Mouse (Mus musculus) liver, embryonic 16.5 days (tissue): ENCODE data around the gene Tti1. TPM values are rescaled to one million over a fixed set of nuclear protein-coding genes. Genes with fewer than 3 reads are reported as not detected.

Experiments
- ATAC-seq: fragments of 200-750 bp; cut with Nextera tagmentation; 2 replicates; pipeline ENCODE4 v1.8.0; 2017; ENCODE audit warnings: low read depth, mild to moderate bottlenecking, moderate number of reproducible peaks, moderate library complexity
- H3K27ac ChIP-seq: fragments of 300-500 bp; sonication (generic); 2 replicates; pipeline ENCODE4 v1.5.1; 2014; ENCODE audit warnings: mild to moderate bottlenecking, low read length
- H3K27me3 ChIP-seq: fragments of 300-500 bp; sonication (generic); 2 replicates; pipeline ENCODE4 v1.6.1; 2014; ENCODE audit warnings: low read depth, low read length, mixed read lengths; ENCODE audit not compliant: control insufficient read depth, insufficient read depth
- H3K36me3 ChIP-seq: fragments of 300-500 bp; sonication (generic); 2 replicates; pipeline ENCODE4 v1.6.1; 2014; ENCODE audit warnings: mild to moderate bottlenecking; ENCODE audit not compliant: control insufficient read depth, insufficient read depth
- H3K4me1 ChIP-seq: fragments of 300-500 bp; sonication (generic); 2 replicates; pipeline ENCODE4 v1.6.1; 2014; ENCODE audit warnings: low read depth, low read length, mixed read lengths; ENCODE audit not compliant: control insufficient read depth
- H3K4me2 ChIP-seq: fragments of 300-500 bp; sonication (generic); 2 replicates; pipeline ENCODE4 v1.6.1; 2014; ENCODE audit warnings: low read depth, low read length, mixed read lengths
- H3K4me3 ChIP-seq: fragments of 300-500 bp; sonication (generic); 2 replicates; pipeline ENCODE4 v1.5.1; 2014; ENCODE audit warnings: low read depth, mild to moderate bottlenecking, low read length
- H3K9ac ChIP-seq: fragments of 300-500 bp; sonication (generic); 2 replicates; pipeline ENCODE4 v1.6.1; 2014; ENCODE audit warnings: low read depth, low read length
- H3K9me3 ChIP-seq: fragments of 300-500 bp; sonication (generic); replicated peaks from 2 replicates; pipeline ENCODE4 v1.6.1; 2016; ENCODE audit warnings: low read length; ENCODE audit not compliant: control insufficient read depth
- WGBS: fragments of 180-500 bp; shearing (Covaris S2); extraction: QIAGEN DNeasy Blood & Tissue Kit; methylation state at CpG from one replicate; pipeline ENCODE4 v1.1.7; 2014; ENCODE audit not compliant: insufficient replicate concordance; 5-methylcytosine and 5-hydroxymethylcytosine counted together
- polyA plus RNA-seq: library from polyadenylated mRNA; unstranded; fragments of >200 nt; fragmentation: Nextera tagmentation; extraction: Ambion mirVana; gene quantifications from 2 replicates; pipeline ENCODE4 v1.2.1, GENCODE M21; 2015

Gene Tti1
- polyA plus RNA-seq, 1 experiment from 2014 or later = 13.1 TPM

DNA sequence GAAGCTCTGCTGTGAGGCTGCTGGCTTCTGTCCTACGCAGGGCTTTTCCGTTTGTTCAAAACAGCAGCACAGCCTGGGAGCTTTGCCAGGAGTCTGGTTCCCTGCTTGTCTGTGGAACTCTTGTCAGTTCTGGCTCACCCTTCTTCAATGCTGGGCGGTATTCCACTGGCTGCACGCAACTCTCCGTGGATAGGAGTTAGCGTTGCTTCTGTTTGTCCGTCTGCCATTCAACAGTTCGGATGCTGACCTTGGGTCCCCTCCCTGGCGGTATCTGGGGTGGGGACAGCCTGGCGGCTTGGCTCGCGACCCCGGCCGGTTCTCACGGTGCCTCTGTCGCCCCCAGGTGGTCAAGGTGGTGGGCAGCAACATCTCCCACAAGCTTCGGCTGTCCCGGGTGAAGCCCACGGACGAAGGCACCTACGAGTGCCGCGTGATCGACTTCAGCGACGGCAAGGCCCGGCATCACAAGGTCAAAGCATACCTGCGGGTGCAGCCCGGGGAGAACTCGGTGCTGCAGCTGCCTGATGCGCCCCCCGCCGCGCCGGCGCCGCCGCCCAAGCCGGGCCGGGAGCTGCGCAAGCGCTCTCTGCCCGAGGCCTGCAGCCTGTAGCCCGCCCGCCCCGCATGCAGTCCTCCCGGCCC lies 84.6 kb downstream of the Tti1 start:
- Histone ChIP-seq H3K27me3 (peaks cover 51% of the 10 kb centered on the region), H3K36me3 (no peaks in the 10 kb centered on the region), H3K27ac (no peak overlapping the region), H3K9ac (no peak overlapping the region), H3K9me3 (no peaks in the 10 kb centered on the region), H3K4me3 (peak overlapping the region; percentile 31), H3K4me2 (peak overlapping the region; percentile 54), H3K4me1 (no peaks in the 10 kb centered on the region)
- WGBS = 2% methylated on average over 47 of the region's 47 CpGs
- no peak for ATAC-seq

DNA sequence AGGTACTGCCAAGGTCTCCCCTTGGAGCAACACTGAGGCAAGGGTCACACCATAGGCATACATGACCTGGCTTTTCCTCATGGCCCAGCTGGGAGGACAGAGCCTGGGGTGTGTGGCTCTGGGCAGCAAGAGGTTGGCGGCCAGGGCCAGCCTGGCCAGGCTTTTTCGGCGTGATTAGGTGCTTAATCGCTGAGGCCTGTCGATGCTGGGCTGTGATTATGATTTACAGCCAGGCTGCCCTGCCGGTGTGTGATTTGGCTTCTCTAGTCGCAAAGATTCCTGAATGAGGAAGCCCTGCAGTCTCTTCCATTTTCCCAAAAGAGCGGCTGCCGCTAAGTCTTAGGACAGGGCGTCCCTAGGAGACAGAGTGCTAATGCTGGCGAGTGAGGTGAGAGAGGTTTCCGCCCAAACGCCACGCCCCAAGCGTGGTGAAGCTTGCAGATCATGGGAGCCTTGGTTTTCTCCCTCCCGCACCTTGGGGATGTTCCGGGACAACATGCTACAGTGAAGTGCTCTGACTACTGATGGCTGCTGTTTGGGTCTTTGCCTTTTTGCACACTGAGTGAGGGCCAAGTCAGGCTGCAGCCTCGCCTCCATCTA lies 87.5 kb downstream of the Tti1 start:
- peaks cover 2% of the 10 kb centered on the region for H3K4me1 ChIP-seq
- no peaks in the 10 kb centered on the region for H3K9me3 ChIP-seq
- H3K36me3 ChIP-seq = no peaks in the 10 kb centered on the region
- no peak overlapping the region for H3K9ac ChIP-seq
- no peak overlapping the region for H3K4me3 ChIP-seq
- H3K4me2 ChIP-seq = no peak overlapping the region
- WGBS = 6% methylated on average over 18 of the region's 18 CpGs
- no peak overlapping the region for H3K27ac ChIP-seq
- peaks cover 51% of the 10 kb centered on the region for H3K27me3 ChIP-seq
- no peak for ATAC-seq

- no peak for ATAC-seq
- peaks cover 21% of the 10 kb centered on the region for H3K27me3 ChIP-seq
- no peak overlapping the region for H3K9ac ChIP-seq
Observed at GRCm38 (mm10) chr2:157936676-157937075, 91.6 kb downstream of the Tti1 start.

GRCm38 (mm10) chr2:157935444-157936171 lies 92.6 kb downstream of the Tti1 start:
- no peak overlapping the region for H3K27ac ChIP-seq
- peaks cover 4% of the 10 kb centered on the region for H3K4me1 ChIP-seq
- no peak for ATAC-seq
- no peak overlapping the region for H3K4me2 ChIP-seq
- no peak overlapping the region for H3K9ac ChIP-seq
- H3K4me3 ChIP-seq = no peak overlapping the region
- no peaks in the 10 kb centered on the region for H3K36me3 ChIP-seq
- peaks cover 10% of the 10 kb centered on the region for H3K27me3 ChIP-seq
- WGBS = 33% methylated on average over 11 of the region's 11 CpGs
- H3K9me3 ChIP-seq = no peaks in the 10 kb centered on the region

More at GRCm38 (mm10) chr2:157936676-157937075, 91.6 kb downstream of the Tti1 start:
- H3K36me3 ChIP-seq = no peaks in the 10 kb centered on the region
- no peak overlapping the region for H3K27ac ChIP-seq
- WGBS = 62% methylated on average over 4 of the region's 4 CpGs
- peaks cover 4% of the 10 kb centered on the region for H3K4me1 ChIP-seq
- H3K9me3 ChIP-seq = no peaks in the 10 kb centered on the region
- no peak overlapping the region for H3K4me2 ChIP-seq
- no peak overlapping the region for H3K4me3 ChIP-seq

DNA sequence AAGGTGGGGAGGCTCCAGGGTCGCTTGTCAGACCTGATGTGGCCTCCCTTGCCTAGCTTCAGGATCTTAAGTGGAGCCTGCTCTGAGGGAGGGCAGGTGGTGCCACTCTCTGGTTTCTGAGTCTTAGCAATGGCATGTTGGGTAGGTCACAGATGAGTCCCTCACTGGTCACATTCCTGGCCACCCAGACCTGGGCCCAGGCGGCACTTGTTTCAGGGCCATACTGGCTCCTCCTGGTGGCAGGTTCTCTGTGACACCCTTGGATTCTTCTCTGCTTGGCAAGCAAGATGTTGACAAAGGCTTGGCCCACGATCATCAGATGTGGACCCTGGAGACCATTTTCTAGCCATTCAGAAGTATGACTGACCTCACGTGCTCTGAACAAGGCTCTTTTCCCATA lies 95.6 kb downstream of the Tti1 start:
- WGBS = 48% methylated on average over 4 of the region's 4 CpGs
- Histone ChIP-seq H3K36me3 (no peaks in the 10 kb centered on the region), H3K27ac (no peak overlapping the region), H3K4me2 (no peak overlapping the region), H3K9ac (no peak overlapping the region), H3K4me3 (no peak overlapping the region), H3K27me3 (no peaks in the 10 kb centered on the region), H3K9me3 (no peaks in the 10 kb centered on the region), H3K4me1 (peaks cover 4% of the 10 kb centered on the region)
- no peak for ATAC-seq

Other genes starting within 250 kb of the Tti1 start
- not detected in 2 replicates for gene Vstm2l, start 113.8 kb downstream of the Tti1 start, polyA plus RNA-seq
- 25.1 and 26.6 TPM in 2 replicates for gene Rprd1b, start 64 bp upstream of the Tti1 start, polyA plus RNA-seq
- gene Tgm2, start 118.0 kb upstream of the Tti1 start, polyA plus RNA-seq = 66.2 and 74.3 TPM in 2 replicates
- gene D630003M21Rik, start 200.8 kb upstream of the Tti1 start, polyA plus RNA-seq = 0.69 and 0.78 TPM in 2 replicates
- not detected in 2 replicates for gene Bpi, start 229.7 kb upstream of the Tti1 start, polyA plus RNA-seq